Mouse (Mus musculus) adrenal gland, adult (tissue): ENCODE measurements around the gene Phactr2.
A peak's percentile ranks its signal among the peaks of the same experiment; 100 is the strongest.

ENCODE experiments used
- DNase-seq, 2 experiments: peaks; one replicate each; pipeline ENCODE4 v3.0.0; 2022 to 2023; ENCODE audit warnings: low spot score in 1 of 2; ENCODE audit not compliant: inconsistent age in 2 of 2

Phactr2 gene

DNA sequence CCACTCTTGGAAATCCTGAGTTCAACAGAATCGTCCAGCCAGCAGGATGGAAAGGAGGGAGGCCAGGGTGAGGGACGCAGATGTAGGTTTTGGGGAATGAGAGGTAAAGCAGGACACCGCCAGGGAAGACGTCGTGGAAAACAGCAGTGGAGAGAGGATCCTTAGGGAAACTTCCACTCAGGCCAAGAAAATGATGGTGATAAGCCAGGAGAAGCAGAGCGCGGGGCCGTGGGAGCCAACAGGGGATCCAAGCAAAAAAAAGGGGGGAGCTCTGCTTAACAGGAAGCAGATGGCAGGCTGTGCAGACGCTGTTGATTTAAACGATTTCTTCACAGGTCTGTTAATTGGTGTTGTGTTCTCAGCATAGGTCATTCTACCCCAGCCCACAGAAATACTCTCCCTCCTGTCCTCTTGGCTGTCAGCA lies 301.4 kb downstream of the Phactr2 start:
- no peak for DNase-seq

GRCm38 (mm10) chr10:13171461-13171860 lies 302.8 kb downstream of the Phactr2 start:
- no peak for DNase-seq

DNA sequence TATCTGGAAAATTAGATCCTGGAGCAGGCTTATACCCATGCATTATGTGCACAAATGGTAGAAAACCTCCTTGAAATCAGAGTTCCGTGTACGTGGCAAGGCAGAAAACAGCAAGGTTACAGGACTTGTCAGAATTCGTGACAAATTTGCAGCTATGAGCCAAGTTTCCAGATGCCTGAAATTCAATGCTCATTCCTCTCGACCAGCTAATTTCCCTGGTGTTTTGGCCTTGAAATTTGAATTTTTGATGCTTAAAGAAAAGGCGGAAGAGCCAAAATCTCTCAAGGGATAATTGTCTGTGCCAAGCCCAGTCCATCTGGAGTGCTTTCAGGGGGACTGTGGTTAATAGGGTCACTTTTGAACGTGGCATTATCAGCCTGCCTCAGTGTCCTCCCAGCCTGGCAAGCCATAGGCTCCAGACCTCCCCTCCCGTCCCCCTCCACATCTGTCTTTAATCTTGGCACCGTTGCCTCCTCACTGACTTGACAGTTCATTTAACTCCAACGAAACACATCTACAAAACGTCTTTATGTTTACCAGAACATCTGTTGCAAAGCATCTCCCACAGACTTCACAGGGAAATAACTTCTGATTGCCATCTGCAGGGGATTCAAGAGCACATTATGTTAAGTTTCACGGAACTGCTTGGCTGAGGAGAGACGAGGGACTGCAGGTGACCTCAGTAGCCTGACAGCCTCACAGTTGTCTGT lies 303.3 kb downstream of the Phactr2 start:
- DNase-seq, result peak in 1 of 2 experiments; percentile 32

GRCm38 (mm10) chr10:13168461-13168860 lies 305.8 kb downstream of the Phactr2 start:
- no peak for DNase-seq

- no peak for DNase-seq
These were observed 312.2 kb downstream of the Phactr2 start for GRCm38 (mm10) chr10:13162031-13162430.

- no peak for DNase-seq
These were observed 313.3 kb downstream of the Phactr2 start for GRCm38 (mm10) chr10:13160913-13161312.
